Mouse (Mus musculus) urinary bladder, postnatal 10 days (tissue): Measurements from ENCODE around the gene Banf1.
"Not testable (repeated sequence)": the region's sequence is repeated elsewhere in the genome, so short reads cannot be mapped to it uniquely, and the experiment has no call there.

ENCODE experiments used
- DNase-seq: peaks from one replicate; pipeline ENCODE4 v3.0.0; 2022; ENCODE audit warnings: low spot score

The Banf1 gene

DNA sequence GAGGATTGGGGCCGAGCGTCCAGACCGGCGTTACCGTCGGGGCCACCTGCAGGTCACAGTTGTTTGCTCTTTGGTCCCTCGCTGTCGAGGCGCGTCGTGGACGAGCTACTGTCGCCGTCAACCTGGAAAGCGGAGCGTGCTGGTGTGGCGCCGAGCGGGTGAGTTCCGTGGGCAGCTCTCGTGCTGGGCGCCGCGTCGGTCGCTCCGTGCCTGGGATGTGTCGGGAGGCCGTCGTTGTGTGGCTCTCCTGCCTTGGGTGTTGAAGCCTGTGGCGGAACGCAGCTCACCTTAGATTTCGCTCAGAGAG is at the start of gene Banf1:
Gene Banf1 (minus strand): TSS at position 116 of the 307 bp plus-strand sequence.
- DNase-seq = no peak

DNA sequence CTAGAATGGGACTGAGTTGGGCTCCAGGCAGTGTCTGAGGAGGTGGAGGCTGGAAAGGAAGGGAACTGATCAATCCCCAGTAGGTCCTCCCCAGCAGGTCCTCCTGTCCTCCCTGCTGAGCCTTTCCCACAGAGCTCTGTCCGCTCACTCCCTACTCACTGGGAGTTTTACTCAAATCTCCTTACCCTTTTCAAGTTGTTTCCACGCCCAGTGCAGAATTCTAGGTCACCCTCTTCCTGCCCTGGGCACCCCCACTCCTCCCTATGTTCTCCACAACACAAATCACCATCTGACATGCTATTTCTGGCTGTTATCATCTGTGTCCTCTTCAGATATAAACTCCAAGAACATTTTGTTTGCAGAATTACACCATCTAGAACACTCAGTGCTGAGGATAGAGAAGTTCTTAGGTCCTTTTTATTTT is 47.6 kb upstream of the Banf1 start:
- no peak for DNase-seq

DNA sequence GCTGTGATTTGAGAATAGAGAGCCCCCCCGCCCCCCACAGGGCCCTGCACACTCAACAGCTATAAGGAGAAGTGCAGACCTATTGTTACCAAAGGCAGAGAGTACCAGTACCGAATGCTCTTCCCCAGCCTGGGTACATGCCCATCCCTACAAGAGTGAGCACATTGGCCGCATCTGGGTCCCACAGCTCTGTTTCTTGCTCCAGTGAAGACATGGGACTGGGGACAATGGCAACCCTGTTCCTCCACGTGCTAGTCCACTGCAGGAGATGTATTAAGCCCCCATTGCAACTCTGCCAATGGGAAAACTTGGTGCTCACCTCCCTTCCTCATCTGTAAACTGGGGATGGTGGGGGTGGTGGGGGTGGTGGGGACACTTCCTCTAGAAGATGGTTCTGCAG is 46.9 kb upstream of the Banf1 start:
- DNase-seq = no peak

DNA sequence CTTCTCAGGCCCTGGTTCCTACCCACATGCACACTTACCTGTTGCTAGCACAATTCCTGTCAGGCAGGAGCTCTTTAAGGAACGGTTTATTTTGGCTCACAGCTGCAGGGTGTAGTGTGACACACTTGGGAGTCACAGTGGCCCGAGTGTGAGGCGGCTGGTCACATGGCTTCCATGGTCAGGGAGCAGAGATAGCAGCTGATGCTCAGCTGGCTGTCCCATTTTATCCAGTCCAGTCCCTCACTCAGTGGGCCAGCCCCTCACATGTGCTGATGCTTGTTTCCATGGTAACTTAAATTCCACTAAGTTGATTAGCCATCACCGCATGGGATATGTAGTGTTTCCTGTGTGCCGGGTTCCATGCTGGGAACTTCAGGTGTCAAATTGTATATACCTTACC is 45.0 kb upstream of the Banf1 start:
- no peak for DNase-seq

DNA sequence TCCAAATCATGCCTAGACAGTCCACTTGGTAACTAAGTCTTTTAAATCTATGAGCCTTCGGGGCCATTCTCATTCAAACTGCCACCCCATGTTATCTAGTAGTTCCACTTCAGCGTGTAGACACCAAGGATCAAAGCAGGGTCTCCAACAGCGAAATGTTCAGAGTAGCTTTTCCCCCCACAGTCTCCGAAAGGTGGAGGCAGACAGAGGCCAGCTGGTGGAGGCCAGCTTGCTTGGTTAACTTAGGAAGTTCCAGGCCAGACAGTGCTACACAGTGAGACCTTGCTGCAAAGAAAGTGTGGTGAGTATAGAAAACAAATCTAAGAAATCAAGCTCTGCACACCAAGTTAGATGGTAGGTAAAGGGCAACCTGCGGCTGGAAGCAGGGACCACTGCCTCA is 43.7 kb upstream of the Banf1 start:
- DNase-seq = no peak

DNA sequence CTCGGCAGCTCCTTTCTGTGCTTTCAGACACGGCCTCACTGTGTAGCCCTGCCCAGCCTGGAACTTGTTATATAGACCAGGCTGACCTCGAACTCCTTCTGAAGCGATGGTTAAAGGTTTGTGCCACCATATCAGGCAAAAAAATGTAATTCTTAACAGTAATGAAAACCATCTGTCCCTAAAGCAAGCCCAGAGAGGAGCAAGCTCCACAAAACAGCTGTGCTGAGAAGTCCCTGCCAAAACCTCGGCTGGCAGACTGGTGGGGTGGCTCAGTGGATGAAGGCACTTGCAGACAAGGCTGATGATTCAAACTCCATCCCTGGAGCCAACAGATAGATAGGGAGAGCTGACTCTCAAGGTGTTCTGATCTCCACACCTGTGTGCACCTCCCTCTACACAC is 42.1 kb upstream of the Banf1 start:
- DNase-seq = no peak

DNA sequence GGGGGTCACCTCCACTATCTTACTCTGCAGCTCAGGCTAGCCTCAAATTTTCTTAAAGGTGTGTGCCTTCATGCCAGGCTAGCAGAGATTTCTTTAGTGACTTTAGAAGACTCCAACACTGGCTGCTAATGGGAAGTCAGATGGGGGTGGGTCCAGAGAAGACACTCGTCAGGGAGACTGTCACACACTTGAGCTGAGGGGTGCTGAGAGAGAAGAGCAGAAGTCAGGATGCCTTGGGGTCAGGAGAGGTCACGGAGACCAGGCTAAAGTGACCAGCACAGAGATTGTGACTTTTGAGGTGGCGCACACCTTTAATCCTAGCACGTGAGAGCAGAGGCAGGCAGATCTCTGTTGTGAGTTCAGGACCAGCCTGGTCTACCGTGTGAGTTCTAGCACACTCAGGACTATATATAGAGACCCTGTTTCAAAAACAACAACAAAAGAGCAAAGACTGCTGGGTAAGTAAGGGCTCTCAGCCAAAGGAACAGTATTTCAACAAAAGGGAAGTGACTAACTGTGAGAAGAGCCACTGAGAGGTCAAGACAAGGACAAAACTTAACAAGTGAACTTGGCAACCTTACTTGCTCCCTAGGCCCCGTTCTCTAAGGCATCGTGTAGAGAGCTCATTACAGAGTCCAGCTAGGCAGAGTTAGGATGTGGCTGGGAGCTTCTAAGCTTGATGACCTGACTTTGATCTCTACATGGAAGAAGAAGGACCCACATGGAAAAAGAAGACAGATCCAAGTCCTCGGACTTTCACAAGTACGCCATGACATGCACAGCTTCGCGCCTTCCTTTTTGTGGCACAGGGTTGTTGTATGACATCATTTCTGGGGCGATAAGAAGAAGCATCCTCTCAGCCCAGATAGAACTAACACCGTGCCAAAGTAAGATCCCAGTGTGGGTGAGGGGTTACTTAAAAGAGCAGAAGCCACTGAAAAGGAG is 41.4 kb upstream of the Banf1 start:
- DNase-seq = no peak

DNA sequence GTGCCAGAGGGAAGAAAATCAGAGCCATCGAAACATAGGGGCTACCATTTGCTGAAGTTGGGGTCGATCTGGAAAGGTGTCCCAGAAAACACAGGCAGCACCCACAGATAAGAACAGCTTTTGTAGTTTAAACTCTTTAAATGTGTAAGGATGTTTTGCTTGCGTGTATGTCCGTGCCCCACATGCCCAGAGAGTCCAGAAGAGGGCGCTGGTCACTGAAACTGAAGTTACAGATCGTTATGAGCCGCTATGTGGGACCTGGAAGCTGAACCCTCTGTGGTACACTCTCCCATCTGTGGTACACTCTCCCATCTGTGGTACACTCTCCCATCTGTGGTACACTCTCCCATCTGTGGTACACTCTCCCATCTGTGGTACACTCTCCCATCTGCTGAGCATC is 40.2 kb upstream of the Banf1 start:
- no peak for DNase-seq

DNA sequence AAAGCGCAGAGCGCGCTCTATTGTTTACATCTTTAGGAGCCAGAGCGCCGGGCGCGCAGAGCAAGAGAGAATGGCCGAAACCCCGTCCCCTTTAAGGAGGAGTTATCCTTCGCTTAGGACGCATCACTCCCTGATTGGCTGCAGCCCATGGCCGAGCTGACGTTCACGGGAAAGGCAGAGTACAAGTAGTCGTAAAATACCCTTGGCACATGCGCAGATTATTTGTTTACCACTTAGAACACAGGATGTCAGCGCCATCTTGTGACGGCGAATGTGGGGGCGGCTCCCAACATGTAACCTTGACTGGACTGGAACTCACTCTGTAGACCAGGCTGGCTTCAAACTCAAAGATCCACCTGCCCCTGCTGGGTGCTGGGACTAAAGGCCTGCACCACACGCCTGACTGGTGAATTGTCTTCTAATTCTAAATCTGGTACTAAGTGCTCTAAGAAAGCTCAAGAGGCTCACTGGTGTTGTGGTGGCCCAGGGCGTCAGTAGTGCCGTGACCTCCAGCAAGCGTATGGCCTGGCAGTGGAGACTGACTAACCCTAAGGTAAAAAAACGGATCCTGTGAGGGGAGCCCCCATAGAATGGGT is 39.7 kb upstream of the Banf1 start:
- not testable (repeated sequence) for DNase-seq

DNA sequence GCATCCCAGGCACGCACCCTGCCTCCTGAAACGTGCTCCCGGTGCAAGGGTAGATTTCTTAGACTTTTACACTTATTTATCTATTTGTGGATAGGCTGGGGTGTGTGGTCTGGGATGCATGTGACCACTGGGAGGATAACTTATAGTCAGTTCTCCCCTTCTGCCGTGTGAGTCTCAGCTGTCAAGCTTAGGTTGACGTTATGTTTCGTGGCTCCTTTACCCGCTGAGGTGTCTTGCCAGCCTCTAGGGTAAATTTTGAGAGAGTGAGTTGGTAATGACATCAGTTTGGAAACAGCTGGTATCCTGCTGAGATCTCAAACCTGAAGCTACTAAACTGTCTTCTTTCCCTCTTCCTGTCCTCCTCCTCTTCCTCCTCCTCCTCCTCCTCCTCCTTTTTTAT is 39.0 kb upstream of the Banf1 start:
- DNase-seq = no peak

DNA sequence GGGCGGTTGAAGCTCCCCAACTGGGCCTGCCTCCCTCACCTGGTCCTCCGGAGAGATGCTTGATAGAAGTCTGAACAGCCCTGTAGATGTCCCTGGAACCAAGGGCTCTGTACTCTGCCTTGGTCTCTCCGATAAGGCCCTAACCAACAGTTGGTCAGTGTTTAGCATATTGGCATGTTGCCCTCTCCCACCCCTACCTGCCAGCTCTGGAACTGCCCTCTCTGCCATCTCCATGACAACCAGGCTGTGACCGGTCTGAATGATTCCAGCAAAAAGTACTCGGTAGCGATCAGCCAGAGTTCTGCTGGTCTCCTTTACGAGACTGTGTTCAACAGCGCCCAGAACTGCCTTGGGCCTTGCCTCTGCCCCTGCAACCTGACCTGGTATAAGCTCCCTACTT is 35.3 kb upstream of the Banf1 start, which contains the start of gene Tsga10ip:
Gene Tsga10ip (minus strand): TSS at position 234 of the 400 bp plus-strand sequence.
- DNase-seq = no peak

DNA sequence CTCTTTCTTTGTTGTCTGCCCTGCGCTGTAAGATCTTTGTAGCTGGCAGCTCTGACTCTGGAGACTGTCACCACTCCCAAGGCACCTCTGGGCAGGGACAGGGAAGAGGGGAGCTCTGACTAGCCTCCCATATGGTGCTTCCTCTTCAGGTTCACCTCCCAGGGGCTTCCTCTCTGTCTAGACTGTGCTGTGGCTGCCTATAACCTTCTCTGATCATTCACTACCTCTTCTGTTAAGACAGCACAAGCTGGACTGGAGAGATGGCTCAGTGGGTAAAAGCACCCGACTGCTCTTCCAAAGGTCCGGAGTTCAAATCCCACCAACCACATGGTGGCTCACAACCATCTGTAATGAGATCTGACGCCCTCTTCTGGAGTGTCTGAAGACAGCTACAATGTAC is 34.1 kb upstream of the Banf1 start:
- DNase-seq = not testable (repeated sequence)

DNA sequence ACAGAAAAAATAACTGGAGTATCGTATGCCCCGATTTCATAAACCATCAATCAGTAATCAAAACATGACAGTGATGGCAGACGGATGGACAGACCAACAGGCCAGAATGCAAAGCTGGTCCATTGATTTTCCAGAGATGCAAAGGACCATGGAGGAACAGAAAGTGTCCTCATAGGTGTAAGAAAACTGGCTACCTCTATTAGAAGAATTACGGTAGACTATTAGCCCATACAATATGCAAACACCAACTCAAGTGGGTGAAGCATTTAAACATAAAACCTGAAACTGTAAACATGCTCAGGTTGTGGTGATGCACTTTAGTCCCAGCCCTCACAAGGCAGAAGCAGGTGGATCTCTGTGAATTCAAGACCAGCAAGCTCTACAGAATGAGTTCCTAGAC is 28.4 kb upstream of the Banf1 start:
- DNase-seq = no peak

DNA sequence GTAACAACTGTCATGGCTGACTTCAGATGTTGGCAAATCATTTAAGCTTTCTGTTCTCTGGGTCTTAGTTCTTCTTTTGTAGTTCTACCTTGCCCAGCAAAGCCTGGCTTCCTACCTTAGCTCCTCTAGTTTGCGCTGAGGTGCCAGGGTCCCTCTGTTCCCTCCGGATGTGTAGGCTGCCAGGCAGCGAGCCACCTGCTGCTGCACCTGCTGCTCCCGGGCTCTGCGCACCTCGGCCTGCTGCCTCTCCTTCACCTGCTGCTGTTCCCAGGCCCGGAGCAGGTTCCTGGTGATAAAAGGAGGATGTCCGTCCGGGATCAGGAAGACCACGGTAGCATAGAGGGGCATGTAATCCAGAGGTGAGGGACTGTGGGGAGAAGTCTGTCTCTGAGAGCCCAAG is 27.2 kb upstream of the Banf1 start:
- no peak for DNase-seq

DNA sequence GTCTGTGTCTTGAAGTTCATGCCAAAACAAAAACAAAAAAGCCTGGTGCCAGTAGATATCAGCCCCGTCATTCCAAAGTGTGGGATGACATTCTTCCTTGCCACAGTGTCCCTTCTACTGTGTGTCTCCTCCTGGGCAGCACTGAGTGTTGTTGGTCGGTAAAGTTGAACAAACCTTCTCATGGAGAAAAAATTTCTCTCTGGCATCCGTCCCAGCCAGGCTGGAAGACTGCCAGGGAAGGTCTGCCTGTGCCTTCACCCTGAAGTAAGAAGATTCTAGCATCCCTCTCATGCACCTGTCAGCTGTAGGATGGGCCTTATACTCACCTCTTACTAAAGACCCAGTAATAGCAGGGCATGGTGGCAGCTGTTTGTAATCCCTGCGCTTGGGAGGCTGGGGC is 25.9 kb upstream of the Banf1 start:
- DNase-seq = no peak

DNA sequence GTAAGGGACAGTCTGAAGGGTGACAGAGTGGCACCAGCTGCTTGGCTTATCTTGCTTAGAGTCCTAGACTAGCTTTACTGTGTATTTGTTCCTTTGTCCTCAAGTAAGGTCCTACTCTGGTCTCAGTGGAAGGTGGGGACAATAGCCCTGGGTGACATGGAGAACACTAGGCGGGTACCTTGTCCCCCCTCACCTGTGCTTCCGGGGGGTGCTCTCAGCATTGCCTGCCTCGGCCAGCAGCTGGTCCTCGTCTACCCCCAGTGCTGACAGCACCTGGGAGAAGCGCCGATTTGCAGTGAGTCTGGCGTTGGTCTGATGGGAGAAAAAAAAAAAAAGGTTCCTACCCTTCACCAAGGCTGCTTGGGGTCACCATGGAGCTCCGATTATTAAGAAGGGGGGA is 23.4 kb upstream of the Banf1 start:
- no peak for DNase-seq

DNA sequence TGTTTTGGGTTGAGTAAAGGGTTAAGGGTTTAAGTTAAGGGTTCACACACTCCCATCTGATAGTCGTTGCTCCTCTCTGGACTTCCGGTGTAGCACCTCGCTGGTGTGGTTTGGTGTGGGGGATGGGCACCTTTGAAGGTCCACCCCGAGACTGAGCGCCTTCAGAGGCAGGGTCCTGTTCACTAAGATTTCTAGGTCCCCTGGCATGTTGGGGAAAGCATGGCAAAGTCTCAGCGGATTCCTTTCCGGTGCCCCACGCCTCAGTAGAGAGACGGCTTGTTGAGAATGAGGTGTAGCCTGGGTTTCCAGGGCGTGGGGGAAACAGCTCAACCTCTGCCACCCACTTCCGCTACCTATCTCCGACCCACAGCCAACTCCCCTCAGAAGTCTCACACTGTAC is 22.7 kb upstream of the Banf1 start:
- DNase-seq = no peak

DNA sequence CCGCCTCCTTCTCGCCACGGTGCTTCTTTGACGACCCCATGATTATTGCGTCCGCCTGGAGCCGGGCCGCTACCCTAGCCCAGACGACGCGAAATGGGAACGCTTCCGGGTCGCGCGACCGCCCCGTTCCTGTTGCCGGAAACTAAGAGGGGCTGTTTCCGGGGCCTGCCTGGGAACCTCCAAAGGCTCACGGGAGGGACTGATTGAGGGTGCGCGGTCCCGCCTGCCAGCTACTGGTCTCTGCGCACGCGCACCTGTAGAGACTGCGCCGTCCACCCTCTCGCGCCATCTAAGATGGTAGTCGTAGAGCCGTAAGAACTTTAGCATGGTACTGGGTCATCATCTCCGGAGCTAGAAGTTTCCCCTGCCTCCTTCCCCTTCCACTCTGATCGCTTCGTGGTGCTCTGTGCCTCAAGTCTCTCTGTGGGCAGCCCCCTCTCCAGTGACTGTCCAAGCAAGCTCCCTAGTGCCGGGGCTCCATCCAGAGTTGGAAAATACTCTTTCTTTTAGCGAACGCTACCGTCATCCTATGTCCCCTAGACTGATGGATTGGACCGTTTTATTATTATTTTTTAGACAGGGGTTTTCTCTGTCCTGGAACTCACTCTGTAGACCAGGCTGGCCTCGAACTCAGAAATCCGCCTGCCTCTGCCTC is 21.7 kb upstream of the Banf1 start, which contains the start of gene Sart1:
Gene Sart1 (minus strand): TSS at position 116 of the 655 bp plus-strand sequence.
- peak; percentile 78 for DNase-seq

DNA sequence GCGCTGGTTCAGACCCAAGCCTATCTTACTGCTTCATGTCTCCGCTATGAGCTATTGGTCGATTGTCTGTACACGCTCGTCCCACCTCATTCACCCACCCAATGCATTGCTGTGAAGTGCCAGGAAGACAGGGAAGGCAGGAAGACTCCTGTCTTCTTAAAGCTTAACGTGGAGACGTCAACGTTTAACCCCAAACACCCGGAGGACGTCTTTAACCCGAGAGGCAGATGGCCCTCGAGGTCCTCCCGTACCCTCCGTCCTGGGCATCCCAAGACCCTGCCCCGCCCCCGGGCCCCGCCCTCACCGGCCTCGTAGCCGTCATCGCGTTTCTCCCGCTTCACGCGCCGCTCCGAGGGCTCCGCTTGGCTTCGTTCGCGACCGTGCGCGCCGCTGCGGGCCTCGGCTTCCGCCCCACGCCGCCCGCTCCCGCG is 21.1 kb upstream of the Banf1 start:
- no peak for DNase-seq

DNA sequence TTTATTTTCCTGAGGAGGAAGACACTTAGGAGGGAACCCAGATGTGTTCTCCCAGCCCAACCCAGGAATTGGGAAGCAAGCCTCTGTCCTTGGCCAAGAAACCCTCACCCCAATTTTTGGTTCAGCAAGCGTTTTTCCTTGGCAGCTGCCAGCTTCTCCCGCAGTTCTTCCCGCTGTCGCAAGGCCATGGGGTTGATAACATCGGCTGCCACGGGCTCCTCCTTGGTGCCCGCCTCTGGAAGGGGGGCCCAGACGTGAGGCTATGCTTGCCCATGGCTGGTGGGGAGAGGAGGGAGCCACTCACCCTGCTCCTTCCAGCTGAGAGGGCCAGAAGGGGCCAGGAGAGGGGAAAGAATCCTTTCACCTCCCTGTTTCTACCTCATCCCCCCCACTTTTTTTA is 17.7 kb upstream of the Banf1 start:
- DNase-seq = no peak

DNA sequence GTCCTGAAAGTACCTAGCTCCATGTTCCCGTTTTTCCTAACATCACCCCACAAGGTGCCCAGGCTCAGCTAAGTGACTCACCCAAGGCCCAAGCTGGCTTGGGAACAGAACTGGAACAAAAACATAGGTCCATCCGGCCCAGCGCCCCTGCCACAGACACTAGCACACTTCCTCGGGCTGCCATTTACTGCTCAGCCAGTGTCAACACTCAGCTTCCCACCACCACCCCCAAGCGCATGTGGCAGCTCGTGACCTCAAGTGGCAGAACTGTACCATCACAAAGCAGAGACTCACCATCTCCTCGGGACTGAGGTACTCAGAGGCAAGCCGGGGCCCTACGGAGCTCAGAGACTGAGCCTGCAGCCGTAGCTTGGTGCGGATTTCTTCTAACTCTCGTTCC is 16.4 kb upstream of the Banf1 start:
- DNase-seq = no peak

DNA sequence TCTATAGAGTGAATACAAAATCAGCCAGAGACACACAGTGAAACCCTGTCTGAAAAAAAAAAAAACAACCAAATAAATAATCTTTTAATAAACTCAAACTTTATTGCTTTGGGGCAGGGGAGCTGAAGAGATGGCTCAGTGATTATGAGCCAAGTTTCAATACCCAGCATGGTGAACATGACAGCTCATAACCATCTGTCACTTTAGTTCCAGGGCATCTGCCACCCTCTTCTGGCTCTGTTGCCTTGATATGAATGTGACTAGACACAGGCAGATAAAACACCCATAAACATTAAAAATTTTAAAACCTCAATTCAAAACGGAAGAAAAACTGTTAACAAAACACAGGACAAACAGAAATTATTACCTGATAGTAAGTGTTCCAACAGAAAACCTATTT is 10.5 kb upstream of the Banf1 start:
- no peak for DNase-seq

DNA sequence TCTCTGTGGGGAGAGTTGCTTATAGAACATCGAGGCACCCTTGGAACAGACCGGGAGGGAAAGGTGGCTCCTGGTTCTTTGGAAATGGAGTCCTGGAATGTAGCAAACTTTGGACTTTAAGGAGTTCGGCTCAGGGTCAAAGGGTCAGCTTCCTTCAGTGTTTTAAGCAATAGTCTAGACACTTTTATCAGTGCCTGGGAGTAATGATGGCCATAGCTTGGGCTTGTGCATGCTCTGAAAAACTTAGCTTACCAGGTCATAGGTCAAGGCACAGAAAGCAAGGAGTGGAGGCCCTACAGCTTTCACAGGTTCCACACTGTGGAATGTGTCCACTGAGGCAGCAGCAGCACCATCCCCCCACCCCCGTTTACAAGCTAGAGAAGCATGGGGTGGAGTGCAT is 7.8 kb upstream of the Banf1 start:
- DNase-seq = no peak
